Mouse (Mus musculus): ENCODE measurements around the gene Prap1.
"Not testable (repeated sequence)": the region's sequence is repeated elsewhere in the genome, so short reads cannot be mapped to it uniquely, and the experiment has no call there.

The Prap1 gene

GRCm38 (mm10) chr7:140134033-140134432 lies 40.8 kb downstream of the Prap1 start:
- not testable (repeated sequence) for DNase-seq (ENCODE audit: low spot score)

- no peak for DNase-seq (ENCODE audit: low spot score)
Measured at GRCm38 (mm10) chr7:140135106-140135770, 42.0 kb downstream of the Prap1 start.

- DNase-seq (ENCODE audit: low spot score): peak; percentile 90
Measured at GRCm38 (mm10) chr7:140137135-140138020, 44.2 kb downstream of the Prap1 start, which contains the start of gene Mtg1. Gene Mtg1 (plus strand): TSS chr7:140137564.

GRCm38 (mm10) chr7:140138021-140138310 lies 44.8 kb downstream of the Prap1 start:
- DNase-seq (ENCODE audit: low spot score): no peak

GRCm38 (mm10) chr7:140141350-140141749 lies 48.2 kb downstream of the Prap1 start:
- DNase-seq (ENCODE audit: low spot score): peak; percentile 77

GRCm38 (mm10) chr7:140144550-140144949 lies 51.4 kb downstream of the Prap1 start:
- no peak for DNase-seq (ENCODE audit: low spot score)
